Mouse (Mus musculus) natural killer cell, adult 2 months (primary cell): ENCODE measurements around the gene Oas2.
A peak's percentile ranks its signal among the peaks of the same experiment; 100 is the strongest.
"Not testable (repeated sequence)": the region's sequence is repeated elsewhere in the genome, so short reads cannot be mapped to it uniquely, and the experiment has no call there.

Experiments used
- DNase-seq, 2 experiments: peaks; one replicate each; pipeline ENCODE4 v3.0.0; 2022; ENCODE audit warnings: low spot score in 2 of 2

Oas2 gene

DNA sequence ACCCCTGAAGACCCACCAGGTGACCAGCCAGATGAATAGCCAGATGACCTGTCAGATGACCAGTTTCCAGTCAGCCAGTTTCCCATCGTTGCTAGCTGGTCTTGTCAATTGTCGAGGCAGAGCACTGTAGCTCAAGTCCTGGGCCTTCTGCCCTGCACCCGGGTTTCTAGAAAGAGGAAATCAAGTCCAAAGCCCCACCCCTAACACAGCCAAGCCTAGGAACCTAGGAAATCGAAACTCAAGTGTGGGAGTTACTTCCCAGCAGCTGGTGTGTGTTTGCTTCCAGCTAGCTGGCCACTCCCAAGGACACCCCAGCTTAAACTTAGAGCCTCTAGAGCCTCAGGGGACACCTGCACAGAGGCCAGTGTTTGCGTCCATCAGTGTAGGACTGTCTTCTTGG, at the start of gene Oas2:
Oas2 (minus strand) TSS at position 166 of the 400 bp plus-strand sequence.
- DNase-seq = no peak

DNA sequence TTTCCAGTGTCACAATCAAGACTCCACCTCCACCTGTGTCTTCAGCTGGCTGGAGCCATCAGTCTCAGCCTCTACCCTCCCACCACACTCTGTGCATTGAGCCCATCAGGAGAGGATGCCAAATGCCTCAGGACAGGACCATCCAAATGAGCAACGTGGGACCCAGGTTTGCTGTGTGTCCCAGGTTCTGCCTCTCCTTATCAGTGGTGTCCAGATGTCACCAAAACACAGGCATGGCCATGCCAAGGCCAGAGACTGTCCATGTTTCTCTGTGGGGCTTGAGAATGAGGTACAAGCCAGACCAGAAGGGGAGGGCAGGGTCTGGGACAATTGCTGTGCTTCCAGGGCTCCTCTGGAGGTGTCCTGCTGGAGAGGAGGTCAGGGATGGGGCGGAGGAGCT, 49.3 kb upstream of the Oas2 start:
- DNase-seq = not testable (repeated sequence)

DNA sequence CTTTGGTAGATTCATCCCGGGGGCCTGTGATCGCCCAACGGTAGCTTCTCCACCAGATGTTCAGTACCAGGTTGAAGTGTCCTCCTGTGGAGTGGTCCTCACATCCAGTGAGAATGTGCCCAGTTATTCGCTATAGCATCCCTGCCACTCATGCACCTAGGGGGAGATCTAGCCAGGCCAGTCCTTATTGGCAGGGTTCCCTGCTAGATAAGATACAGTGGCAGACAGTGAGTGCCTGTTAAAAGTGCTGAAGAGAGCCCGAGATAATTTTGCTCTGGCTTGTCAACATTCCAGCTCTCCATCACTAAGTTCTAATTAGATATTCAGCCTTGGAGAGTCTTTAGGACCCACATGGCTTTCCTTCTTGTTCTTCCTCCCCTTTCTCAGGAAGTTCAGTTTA, 48.5 kb upstream of the Oas2 start:
- DNase-seq = not testable (repeated sequence)

DNA sequence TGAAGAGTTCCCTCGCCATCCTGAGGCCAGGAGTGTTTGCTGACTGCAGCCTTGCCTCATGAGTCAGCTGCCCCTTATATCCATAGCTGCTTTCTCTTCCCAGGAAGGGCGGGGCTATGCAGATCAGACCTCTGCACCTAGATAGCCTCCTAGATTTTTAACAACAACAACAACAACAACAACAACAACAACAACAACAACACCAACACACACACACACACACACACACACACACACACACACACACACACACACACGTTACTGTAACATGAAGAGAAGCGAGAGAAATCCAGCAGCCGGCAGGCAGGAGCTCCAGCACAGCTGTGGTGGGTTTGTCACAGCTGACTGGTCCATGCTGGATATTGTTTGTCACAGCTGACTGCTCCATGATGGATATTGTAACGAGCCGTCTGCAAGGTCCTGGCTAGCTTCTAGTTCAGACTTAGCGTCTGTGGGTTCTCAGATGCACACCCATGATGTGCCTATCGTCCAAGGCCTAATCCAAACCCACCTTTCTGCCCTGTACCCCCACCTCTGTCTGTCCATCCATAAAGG, 45.9 kb upstream of the Oas2 start, which contains the start of gene Oas1e:
Oas1e (minus strand) TSS at position 51 of the 555 bp plus-strand sequence.
- DNase-seq = not testable (repeated sequence)

DNA sequence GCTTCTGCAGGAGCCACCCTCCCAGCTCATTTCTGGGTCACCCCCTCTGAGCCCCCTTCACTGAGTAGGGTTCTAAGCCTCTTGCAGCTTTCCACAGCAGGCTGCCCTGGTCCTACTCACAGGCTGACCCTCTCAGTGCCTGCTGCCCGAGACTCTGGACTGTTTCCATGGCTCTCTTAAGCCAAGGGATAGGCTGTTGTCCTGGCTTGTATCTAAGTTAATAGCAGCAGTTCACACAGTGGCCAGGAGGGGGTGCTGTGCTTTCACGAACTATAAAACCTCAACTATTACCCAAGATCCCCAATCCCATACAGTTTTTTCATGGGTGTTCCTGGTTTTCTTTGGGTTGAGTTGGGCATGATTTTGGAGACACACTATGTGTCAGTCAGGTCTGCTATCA, 43.4 kb upstream of the Oas2 start:
- peak; percentile 41 to 49 for DNase-seq

DNA sequence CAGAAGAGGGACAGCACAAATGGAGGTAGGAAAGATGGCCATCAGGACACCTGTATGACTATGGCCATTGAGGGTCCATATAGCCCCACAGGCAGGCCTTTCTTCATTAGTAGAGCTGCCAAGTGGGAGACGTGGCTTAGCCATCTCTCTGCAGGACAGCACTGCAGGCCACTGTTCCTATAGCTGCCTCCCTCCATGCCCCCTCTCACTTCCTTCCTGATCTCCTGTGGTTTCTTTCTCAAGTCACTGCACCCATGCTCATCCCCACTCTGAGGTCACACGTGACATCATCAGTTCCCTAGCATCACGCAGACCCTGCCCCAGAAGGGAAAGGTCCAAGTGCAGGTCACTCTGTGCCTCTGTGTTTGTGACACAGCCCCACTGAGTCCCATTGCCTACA, 37.4 kb upstream of the Oas2 start:
- no peak for DNase-seq

DNA sequence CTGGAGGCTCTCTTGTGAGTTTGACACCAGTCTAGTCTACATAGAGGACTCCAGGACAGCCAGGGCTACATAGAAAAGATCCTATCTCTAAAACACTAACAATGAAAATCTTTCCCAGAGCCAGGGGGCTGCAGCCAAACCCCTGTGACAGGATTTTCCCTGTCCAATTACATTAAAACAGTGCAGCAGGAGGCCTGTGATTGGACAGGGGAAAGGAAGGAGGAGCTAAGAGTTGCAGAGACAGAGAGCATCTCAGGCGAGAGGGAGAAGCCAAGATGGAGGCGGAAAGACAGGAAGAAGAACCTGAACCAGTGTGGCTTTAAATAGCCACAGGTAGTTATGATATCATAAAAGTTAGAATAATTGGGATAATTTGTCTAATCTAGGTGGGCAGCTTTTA, 32.8 kb upstream of the Oas2 start:
- no peak for DNase-seq

DNA sequence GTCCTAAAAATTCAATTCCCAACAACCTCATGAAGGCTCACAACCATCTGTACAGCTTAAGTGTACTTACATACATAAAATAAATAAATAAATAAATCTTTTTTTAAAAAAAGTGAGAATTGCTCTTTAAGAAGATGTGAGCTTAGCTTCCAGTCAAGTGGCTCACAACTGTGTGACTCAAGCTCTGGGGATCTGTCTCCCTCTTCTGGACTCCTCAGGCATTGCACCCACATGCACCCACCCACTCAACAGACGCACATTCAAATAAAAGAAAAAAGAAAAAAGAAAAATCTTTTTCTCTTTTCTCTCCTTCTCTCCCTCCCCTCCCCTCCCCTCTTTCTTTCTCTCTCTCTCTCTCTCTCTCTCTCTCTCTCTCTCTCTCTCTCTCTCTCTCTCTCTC, 32.0 kb upstream of the Oas2 start:
- DNase-seq = no peak

DNA sequence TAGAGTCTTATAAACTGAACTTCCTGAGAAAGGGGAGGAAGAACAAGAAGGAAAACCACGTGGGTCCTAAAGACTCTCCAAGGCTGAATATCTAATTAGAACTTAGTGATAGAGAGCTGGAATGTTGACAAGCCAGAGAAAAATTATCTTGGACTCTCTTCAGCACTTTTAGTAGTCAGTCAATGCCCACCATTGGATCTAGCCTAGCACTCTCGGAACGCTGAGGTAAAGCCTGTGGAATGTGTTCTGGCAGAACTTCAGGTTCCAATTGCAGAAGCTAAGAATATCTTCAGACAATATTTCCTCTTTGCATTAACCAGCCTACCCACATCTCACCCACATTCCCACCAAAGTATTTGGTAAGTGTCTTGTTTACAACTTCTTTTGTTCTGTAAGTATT, 30.3 kb upstream of the Oas2 start:
- no peak for DNase-seq

DNA sequence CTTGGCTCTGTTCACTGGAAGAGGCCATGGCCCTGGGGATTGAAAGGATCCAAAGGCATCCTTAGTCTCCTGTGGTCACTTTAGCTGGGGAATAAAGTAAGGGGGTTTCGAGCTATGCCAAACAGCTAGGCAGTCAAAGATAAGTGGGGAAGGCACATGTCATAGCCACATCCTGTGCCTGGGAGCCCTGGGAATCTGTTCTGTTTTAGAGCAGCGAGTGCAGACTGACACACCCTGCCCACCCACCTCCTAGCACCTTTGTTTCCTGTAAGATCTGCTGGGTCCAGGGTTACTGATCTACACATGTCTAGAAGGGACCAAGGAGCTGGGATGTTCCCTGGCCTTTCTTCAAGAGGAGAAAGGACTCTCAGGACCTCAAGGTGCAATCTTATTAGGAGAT, 29.3 kb upstream of the Oas2 start:
- DNase-seq = peak in 1 of 2 experiments; percentile 26

DNA sequence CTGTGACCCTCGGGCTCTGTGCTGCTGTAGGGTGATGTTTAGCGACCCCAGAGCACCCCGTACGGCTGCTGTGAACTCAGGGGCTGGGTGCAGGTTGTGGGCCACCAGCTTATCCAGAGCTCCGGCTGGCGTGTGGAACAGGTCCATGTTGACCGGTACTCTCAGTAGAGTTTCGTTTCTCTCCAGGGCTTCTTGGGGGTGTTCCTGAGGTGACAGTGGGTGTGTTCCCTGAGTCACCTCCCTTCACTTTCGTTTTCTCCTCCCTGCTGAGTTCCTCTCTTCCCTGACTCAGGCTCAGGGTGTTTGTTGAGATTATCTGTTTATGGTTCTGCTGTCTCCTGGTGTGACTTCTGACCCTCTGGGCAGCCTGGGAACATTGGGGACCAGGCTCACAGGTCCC, 27.8 kb upstream of the Oas2 start, which contains the start of gene Oas3:
Oas3 (minus strand) TSS at position 184 of the 400 bp plus-strand sequence.
- DNase-seq = peak; percentile 21 to 25

DNA sequence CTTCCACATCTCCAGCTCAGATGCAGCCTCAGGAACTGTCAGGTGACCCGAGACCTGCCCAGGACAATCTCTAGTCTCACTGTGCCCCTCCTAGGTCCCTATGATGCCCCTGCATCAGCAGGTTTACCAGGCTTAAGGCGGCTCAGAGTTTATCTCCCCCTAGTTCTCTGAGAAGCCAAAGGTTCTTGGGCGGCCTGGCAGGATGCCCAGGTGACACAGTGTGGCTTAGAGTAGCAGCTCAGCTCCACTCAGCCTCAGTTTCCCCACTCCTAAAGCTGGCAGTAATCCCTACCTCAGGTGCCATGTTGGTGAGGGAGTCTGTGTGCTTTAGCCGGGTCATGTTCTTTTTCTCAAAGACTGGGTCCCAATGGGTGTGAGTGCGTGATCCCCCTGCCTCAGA, 27.1 kb upstream of the Oas2 start:
- DNase-seq = no peak

DNA sequence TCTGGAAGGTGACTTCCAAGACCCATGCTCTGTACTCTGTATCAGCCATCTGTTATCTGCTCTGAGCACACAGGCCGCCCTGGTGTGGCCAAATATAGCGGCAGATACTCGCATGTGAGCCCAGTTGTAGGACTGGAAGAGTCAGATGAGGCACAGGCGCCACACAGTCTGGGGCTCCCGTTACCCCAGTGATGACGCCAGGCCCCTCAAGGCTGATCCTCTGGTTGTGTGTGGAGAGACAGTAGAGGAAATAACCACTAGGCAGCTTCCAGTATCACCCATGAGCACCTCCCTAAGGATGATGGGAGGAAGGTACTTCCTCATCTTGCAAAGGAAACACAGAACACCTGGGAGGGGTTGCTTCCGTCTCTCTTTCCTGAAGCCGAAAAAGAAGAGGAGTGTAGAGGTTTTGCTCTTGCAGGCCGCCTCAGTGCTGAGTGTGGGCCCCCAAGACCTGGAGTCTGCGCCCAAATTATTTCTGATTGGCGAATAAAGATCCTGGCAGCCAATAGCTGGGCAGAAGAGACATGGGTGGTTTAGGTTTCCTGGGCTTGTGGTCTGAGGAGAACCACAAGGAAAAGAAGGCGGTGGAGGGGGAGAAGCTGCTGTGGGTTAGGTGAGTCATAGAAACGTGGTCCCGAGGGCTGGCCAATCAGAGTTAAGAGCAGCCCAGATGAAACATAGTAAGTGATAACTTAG, 25.8 kb upstream of the Oas2 start:
- peak; percentile 65 to 71 for DNase-seq

DNA sequence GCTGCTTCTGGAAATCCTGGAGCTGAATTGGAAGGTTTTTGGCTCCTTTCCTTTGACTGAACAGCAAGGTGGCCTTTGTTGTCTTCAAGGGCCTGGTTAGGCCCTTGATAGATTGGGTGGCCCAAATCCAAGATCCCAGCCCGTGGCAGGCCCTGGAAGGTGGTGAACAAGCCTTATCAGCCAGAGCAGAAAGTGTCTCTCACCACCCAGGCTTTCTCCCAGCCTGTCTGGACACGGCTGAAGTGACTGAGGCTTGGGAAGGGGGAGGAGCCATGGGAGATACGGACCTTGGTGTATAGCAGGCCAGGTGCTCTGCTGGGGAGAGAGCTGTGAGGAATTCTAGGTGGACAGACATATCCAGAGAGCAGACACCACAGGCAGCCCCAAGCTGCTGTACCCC, 19.7 kb upstream of the Oas2 start:
- no peak for DNase-seq

DNA sequence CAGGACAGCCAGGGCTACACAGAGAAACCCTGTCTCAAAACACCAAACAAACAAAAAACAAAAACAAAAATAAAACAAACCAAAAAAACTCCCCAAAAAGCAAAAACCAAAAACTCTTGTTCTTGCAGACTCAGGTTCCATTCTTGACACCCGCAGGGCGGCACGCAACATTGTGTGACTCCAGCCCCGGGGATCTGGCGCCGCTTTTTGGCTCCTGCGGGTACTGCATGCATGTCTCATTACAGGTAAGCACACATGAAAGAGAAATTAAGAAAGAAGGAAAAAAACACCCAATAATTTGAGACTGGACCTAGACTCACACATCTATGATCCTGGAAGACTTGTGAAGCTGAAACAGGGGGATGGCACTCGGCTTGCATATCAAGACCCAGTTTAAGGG, 15.4 kb upstream of the Oas2 start:
- no peak for DNase-seq

DNA sequence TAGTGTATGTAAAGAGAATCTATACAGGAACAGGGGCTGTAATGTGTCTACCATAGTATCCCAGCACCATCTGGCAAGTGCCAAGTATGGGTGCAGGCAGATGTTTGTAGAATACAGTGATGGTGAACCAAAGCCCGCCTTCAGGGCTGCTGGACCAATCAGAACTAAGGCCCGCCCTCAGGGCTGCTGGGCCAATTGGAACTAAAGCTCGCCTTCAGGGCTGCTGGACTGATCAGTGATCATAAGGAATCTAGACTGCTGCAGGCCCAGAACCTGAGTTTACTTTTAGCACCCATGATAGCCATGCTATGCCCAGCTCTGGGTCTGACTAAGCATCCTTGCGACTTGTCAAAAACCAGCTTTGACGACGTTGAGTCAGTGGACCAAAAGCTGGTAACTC, 12.2 kb upstream of the Oas2 start:
- DNase-seq = no peak

DNA sequence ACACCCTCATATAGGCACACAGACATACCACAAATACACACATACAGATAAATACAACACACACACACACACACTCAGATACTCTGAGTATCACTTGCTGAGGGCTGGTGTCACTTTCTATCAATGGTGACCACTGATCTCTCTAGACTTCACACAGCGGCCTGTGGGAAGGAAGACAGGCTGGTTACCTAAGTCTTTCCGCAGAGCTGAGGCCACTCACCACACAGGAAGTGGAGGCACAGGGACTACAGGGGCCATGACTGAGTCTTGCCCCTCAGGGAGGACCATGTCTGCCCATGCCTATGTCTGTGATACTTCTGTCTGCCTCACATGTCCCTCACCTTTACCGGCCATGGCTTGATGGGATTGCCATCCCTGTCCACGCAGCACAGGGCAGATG, 4.6 kb upstream of the Oas2 start:
- DNase-seq = peak; percentile 35 to 58

DNA sequence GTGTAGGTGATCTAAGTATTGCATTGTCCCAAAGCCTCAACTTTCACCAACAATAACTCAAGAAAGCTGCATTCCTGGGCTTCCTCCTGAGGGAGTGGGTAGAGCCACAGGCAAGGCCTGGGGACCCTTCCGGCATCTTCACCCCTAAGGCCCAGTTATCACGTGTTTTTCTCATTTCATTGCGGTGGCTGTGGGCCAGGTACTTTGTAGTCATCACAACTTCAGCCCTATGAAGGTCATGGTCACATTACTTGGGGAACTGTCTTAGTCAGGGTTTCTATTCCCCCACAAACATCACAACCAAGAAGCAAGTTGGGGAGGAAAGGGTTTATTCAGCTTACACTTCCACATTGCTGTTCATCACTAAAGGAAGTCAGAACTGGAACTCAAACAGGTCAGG, 3.1 kb upstream of the Oas2 start:
- no peak for DNase-seq

DNA sequence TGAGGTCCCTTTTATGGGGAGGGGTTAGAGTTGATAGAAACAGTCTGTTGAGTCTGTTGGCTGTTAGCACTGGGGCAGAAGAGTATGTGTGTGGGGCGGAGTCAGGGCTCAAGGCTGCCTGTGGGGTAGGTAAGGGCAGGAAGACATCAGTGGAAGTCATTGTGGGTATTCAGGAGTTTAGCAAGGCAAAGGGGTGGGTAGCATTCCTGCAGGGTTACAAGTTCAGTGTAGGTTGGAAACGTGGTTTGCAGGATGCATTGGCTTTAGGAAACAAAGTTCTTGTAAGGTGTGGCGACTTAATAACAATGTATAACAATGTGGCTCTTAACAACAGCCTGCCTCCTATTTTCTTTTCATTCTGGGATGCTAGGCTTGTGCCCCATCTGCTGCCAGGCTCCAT, 1.6 kb upstream of the Oas2 start:
- no peak for DNase-seq

DNA sequence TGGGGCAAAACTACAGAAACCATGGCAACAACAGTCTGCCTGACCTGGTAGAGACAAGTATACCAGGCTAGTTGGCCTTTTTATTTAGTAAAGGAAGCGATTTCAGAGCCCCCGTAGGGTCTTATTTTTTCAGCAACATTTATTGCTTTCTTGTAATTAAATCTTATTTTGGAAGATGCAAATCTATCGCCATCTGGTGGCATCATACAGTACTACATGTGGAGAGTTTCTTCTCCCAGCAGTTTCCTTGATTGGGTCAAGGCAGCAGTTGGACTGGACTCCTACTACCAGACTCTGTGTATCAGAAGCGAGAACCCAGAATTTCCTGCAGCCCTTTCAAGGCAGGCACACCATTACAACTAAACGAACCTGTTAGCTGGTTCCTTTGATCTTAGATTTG, 3.2 kb downstream of the Oas2 start:
- DNase-seq = peak; percentile 41 to 44

DNA sequence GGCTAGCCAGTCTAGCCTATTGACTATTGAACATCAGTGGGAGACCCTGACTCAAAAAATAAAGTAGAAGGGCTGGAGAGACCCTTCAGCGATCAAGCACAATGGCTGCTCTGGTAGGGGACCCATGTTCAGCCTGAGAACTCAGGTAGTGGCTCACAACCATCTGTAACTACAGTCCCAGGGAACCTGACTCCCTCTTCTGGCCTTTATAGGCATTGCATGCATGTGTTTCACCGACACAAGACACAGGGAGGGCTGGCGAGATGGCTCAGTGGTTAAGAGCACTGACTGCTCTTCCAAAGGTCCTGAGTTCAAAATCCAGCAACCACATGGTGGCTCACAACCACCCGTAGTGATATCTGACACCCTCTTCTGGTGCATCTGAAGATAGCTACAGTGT, 7.5 kb downstream of the Oas2 start:
- peak; percentile 47 to 62 for DNase-seq

DNA sequence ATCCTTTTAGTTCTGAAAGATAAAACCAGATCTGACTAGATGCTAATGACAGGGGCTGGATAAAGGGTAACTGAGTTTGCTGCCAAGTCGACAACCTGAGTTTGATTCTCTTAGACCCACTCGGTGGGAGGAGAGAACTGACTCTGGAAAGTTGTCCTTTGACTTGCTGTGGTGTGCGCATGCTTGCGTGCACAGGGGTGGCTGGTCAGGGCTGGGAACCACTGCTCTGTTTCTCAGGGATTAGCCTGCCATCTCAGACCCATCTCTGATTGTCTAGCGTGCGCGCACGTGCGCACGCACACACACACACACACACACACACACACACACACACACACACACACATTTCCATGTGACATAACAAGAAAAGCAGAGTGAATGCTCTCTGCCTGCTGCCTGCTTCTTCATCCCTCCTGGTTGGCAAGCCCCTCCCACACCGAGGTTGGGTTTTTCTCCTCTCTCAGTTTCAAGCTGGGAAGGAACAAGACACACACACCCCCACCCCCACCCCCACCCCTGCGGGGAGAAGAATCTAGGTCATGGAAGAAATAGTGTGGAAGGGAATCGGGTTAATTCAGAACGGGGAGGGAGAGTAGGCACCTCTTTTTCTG, 15.2 kb downstream of the Oas2 start:
- DNase-seq = no peak

DNA sequence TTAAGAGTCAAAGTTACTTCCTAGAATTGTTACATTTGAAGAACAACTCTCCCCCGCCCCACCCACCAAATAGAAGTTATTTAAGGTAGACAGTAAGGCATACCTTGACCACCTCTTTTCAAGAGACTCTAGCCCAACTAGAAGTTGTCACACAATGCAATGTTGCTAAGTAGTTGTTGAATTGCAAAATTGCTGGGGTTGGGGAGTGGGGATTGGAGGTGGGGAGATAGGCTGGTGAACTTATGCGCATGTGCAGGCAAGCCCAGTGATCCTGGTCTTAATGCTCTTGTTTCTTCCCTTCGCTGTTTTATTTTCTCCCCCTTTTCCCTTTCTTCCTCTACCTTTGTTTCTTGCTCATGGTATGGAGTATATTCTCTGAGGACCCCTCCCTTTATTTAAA, 16.0 kb downstream of the Oas2 start:
- no peak for DNase-seq
